Mouse (Mus musculus) myocyte (in vitro differentiated cells): ENCODE results near the gene Syt1.

Source experiments
- MAX ChIP-seq: IDR thresholded peaks from one replicate; pipeline ENCODE4 v1.6.1; 2011; ENCODE audit warnings: low read depth, mild to moderate bottlenecking, control low read depth
- POLR2A ChIP-seq: IDR thresholded peaks from one replicate; pipeline ENCODE4 v1.6.1; 2011; ENCODE audit warnings: low read depth, mild to moderate bottlenecking, control low read depth, moderate library complexity; ENCODE audit not compliant: insufficient read length
- POLR2AphosphoS2 ChIP-seq: IDR thresholded peaks from one replicate; pipeline ENCODE4 v1.6.1; 2011; ENCODE audit warnings: low read depth, control low read depth; ENCODE audit not compliant: insufficient read length
- SRF ChIP-seq: IDR thresholded peaks from one replicate; pipeline ENCODE4 v1.6.1; 2011; ENCODE audit warnings: low read depth; ENCODE audit not compliant: control insufficient read depth, insufficient read length
- TCF12 ChIP-seq: IDR thresholded peaks from one replicate; pipeline ENCODE4 v1.6.1; 2011; ENCODE audit warnings: mild to moderate bottlenecking, control low read depth; ENCODE audit not compliant: poor library complexity, insufficient read depth, severe bottlenecking
- TCF3 ChIP-seq: IDR thresholded peaks from one replicate; pipeline ENCODE4 v1.6.1; 2011; ENCODE audit warnings: low read depth, control low read depth; ENCODE audit not compliant: insufficient read length
- USF1 ChIP-seq: IDR thresholded peaks from one replicate; pipeline ENCODE4 v1.6.1; 2011; ENCODE audit warnings: low read depth, mild to moderate bottlenecking, control low read depth, moderate library complexity

DNA sequence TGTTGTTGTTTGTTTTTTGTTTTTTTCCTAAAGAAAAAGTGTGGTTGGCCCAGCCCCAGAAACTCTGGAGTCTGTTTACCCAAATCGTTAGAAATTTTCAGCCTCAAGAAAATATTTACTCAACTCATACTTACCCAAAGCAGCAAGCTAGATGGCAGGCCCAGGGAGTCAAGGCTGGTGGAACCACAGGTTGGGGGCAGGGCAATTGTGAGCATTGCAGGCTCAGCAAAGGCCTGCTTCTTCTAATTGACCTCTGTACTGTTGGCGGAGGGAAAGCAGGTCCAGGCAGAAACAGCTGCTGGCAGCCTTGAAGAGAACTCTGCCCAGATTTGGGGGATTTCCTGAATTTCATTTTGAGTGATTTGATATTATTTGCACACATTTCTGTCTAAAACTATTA lies 557.2 kb downstream of the Syt1 start:
- TF ChIP-seq MAX (no peak), POLR2AphosphoS2 (no peak), POLR2A (no peak), USF1 (no peak), SRF (no peak), TCF3 (no peak), TCF12 (no peak)
